Mouse (Mus musculus) heart, postnatal 4 days (tissue): ENCODE results near the gene Hhipl2. TPM values are rescaled to one million over a fixed set of nuclear protein-coding genes. Genes with fewer than 3 reads are reported as not detected.
"Not testable (repeated sequence)": the region's sequence is repeated elsewhere in the genome, so short reads cannot be mapped to it uniquely, and the experiment has no call there.

Experiments
- DNase-seq: peaks from one replicate; pipeline ENCODE4 v3.0.0; 2021
- total RNA-seq, 2 experiments: library from RNA; stranded (reverse); gene quantifications; 2 replicates each; pipeline ENCODE4 v1.2.3; 2021

Hhipl2 gene
- total RNA-seq = not detected

- no peak for DNase-seq
Measured at GRCm38 (mm10) chr1:183417873-183418272, at the start of gene Hhipl2. Gene Hhipl2 (plus strand): TSS chr1:183418215.

GRCm38 (mm10) chr1:183368601-183369400 lies 49.2 kb upstream of the Hhipl2 start:
- peak; percentile 16 for DNase-seq

GRCm38 (mm10) chr1:183369427-183370014 lies 48.5 kb upstream of the Hhipl2 start, which contains the start of gene Mia3:
Gene Mia3 (minus strand): TSS chr1:183369553.
- DNase-seq = peak; percentile 95

GRCm38 (mm10) chr1:183374728-183375127 lies 43.3 kb upstream of the Hhipl2 start:
- no peak for DNase-seq

GRCm38 (mm10) chr1:183377045-183377444 lies 41.0 kb upstream of the Hhipl2 start:
- DNase-seq = no peak

GRCm38 (mm10) chr1:183378321-183378941 lies 39.6 kb upstream of the Hhipl2 start:
- peak; percentile 17 for DNase-seq

- DNase-seq = not testable (repeated sequence)
Measured at GRCm38 (mm10) chr1:183379376-183379775, 38.6 kb upstream of the Hhipl2 start.

- no peak for DNase-seq
Measured at GRCm38 (mm10) chr1:183381816-183382215, 36.2 kb upstream of the Hhipl2 start.

- no peak for DNase-seq
Measured at GRCm38 (mm10) chr1:183382621-183383020, 35.4 kb upstream of the Hhipl2 start.

GRCm38 (mm10) chr1:183387421-183387820 lies 30.6 kb upstream of the Hhipl2 start:
- not testable (repeated sequence) for DNase-seq

- peak; percentile 91 for DNase-seq
Measured at GRCm38 (mm10) chr1:183388426-183389406, 29.3 kb upstream of the Hhipl2 start, which contains the start of gene Taf1a. Gene Taf1a (plus strand): TSS chr1:183388981.

GRCm38 (mm10) chr1:183403396-183403795 lies 14.6 kb upstream of the Hhipl2 start:
- no peak for DNase-seq

GRCm38 (mm10) chr1:183414081-183414727 lies 3.8 kb upstream of the Hhipl2 start:
- DNase-seq = no peak

GRCm38 (mm10) chr1:183419741-183420140 lies 1.7 kb downstream of the Hhipl2 start:
- no peak for DNase-seq

GRCm38 (mm10) chr1:183420296-183420695 lies 2.3 kb downstream of the Hhipl2 start:
- no peak for DNase-seq

- DNase-seq = no peak
Measured at GRCm38 (mm10) chr1:183424100-183424499, 6.1 kb downstream of the Hhipl2 start.

GRCm38 (mm10) chr1:183434918-183435317 lies 16.9 kb downstream of the Hhipl2 start:
- no peak for DNase-seq

GRCm38 (mm10) chr1:183439036-183439435 lies 21.0 kb downstream of the Hhipl2 start:
- DNase-seq = peak; percentile 92

GRCm38 (mm10) chr1:183442015-183442774 lies 24.2 kb downstream of the Hhipl2 start:
- peak; percentile 87 for DNase-seq

- DNase-seq = no peak
Measured at GRCm38 (mm10) chr1:183453066-183453465, 35.1 kb downstream of the Hhipl2 start.
